Mouse (Mus musculus): ENCODE measurements around the gene Adprhl2.

- TF ChIP-seq GATA1 (IDR thresholded peaks at IDR 0.05; ENCODE audit: low read length) = no peak
- no peak for TF ChIP-seq TAL1 (IDR thresholded peaks at IDR 0.05; ENCODE audit: low read length)
These were observed 25.6 kb downstream of the Adprhl2 start for GRCm38 (mm10) chr4:126295937-126296336.
